In genomic region chr4:136016059-136016602, GRCm38 (mm10) we compare ENCODE assay signal across 24 mouse cellular contexts. TPM values are rescaled to one million over a fixed set of nuclear protein-coding genes. Genes with fewer than 3 reads are reported as not detected.
DNase-seq lines count a peak whose midpoint lies in the region; ATAC-seq and TF ChIP-seq lines count a peak whose summit lies in the region.
"Had no signal": no experiment of that assay in that cellular context is flagged by ENCODE, and none has a peak within 500 bp of the region (broad histone marks: within the 10 kb centered on the region; RNA-seq: fewer than 3 reads in every experiment).

No protein-coding gene starts in this region.

- DNase-seq in CD4-positive, CD25-positive, alpha-beta regulatory T cell, adult 2 months (ENCODE audit: low read depth, low spot score): peak; percentile 49
- no peak for DNase-seq in ES-E14 (ENCODE audit: low read depth, low spot score)
- DNase-seq in lung, adult 18-20 months: no peak
- DNase-seq in kidney, adult 8-10 months: no peak
- DNase-seq in neural tube, embryonic 10.5 days (ENCODE audit: extremely low spot score, low spot score): no peak
- DNase-seq: adrenal gland, postnatal 10 days; adrenal gland, postnatal 36 days; cerebellum, adult 18-20 months; cerebellum, adult 9-10 months; forebrain, postnatal 0 days; gastrocnemius, adult 2 months; gastrocnemius, postnatal 25 days; heart, adult 18-20 months; heart, postnatal 10 days; heart, postnatal 36 days had no signal

- ATAC-seq in megakaryocyte, adult 5-6 weeks (ENCODE audit: poor library complexity, severe bottlenecking): no peak
- peak; percentile 78 for ATAC-seq in inflammation-experienced regulatory T-cells, adult 6 months
- ATAC-seq: forebrain, embryonic 14.5 days; forebrain, postnatal 0 days; hindbrain, embryonic 16.5 days had no signal

- peak overlapping the region; percentile 32; the same call in 1 of the 2 replicates for H3K9ac ChIP-seq in ES-E14 (ENCODE audit: insufficient read depth, low read depth, low read length, poor library complexity, severe bottlenecking)
- H3K9ac ChIP-seq: forebrain, postnatal 0 days; heart, embryonic 12.5 days; heart, embryonic 15.5 days; hindbrain, embryonic 13.5 days had no signal

- in situ Hi-C loops in ES-E14 (cut with MboI; ENCODE audit: low sequenced_read_pairs in 2 of 2, unreplicated experiment in 2 of 2): no loop called here

- H3K4me1 ChIP-seq in megakaryocyte, embryonic 14.5 days: peaks cover 45% of the 10 kb centered on the region
- 0 out of 4 replicates have a peak, but pooled peaks cover 2 to 4% of the 10 kb centered on the region in 2 experiments for H3K4me1 ChIP-seq in ES-E14 (ENCODE audit: control insufficient read depth in 2 of 2, insufficient read depth in 2 of 2, low read length in 2 of 2, poor library complexity in 1 of 2)

- peak overlapping the region; percentile 69 for H3K4me3 ChIP-seq in megakaryocyte, embryonic 14.5 days (replicated peaks)
- no peak overlapping the region for H3K4me3 ChIP-seq in ES-E14 (ENCODE audit: insufficient read depth in 1 of 2, low read depth in 1 of 2, low read length in 2 of 2, poor library complexity in 1 of 2, severe bottlenecking in 1 of 2)
- H3K4me3 ChIP-seq: gastrocnemius, adult 2 months; heart, embryonic 12.5 days; heart, embryonic 15.5 days; hindbrain, embryonic 10.5 days; hindbrain, embryonic 13.5 days had no signal

- no peak overlapping the region for H3K27ac ChIP-seq in ES-E14 (ENCODE audit: insufficient read depth, low read depth, low read length, poor library complexity, severe bottlenecking)
- H3K27ac ChIP-seq: gastrocnemius, adult 2 months; heart, embryonic 15.5 days; hindbrain, embryonic 10.5 days; hindbrain, embryonic 13.5 days had no signal

- peaks cover 64% of the 10 kb centered on the region for H3K36me3 ChIP-seq in megakaryocyte, embryonic 14.5 days (replicated peaks; ENCODE audit: low read length)
- H3K36me3 ChIP-seq in ES-E14 (ENCODE audit: control insufficient read depth, insufficient read depth, low read length, poor library complexity, severe bottlenecking): peaks cover 7% of the 10 kb centered on the region

- no peaks in the 10 kb centered on the region for H3K27me3 ChIP-seq in megakaryocyte, embryonic 14.5 days (replicated peaks)
- H3K27me3 ChIP-seq: heart, embryonic 12.5 days; heart, embryonic 15.5 days; hindbrain, embryonic 13.5 days had no signal

- no peaks in the 10 kb centered on the region for H3K9me3 ChIP-seq in megakaryocyte, embryonic 14.5 days
- H3K9me3 ChIP-seq in ES-E14 (ENCODE audit: control insufficient read depth, insufficient read depth, low read depth, low read length): no peaks in the 10 kb centered on the region
- H3K9me3 ChIP-seq: heart, embryonic 12.5 days; heart, embryonic 15.5 days; hindbrain, embryonic 10.5 days; hindbrain, embryonic 13.5 days had no signal

TF ChIP-seq in ES-E14, 5 proteins besides CTCF, POLR2A, EP300 and RAD21:
- TF ChIP-seq ZC3H11A (IDR thresholded peaks at IDR 0.05; ENCODE audit: borderline replicate concordance, low read depth, low read length): no peak
- TF ChIP-seq ZNF384 (IDR thresholded peaks at IDR 0.05; ENCODE audit: low read depth, low read length): no peak
- TF ChIP-seq MAFK (IDR thresholded peaks at IDR 0.05; ENCODE audit: insufficient read depth, low read depth, low read length): no peak
- no peak for TF ChIP-seq CHD2 (IDR thresholded peaks at IDR 0.05; ENCODE audit: low read depth, low read length)
- no peak for TF ChIP-seq HCFC1 (IDR thresholded peaks at IDR 0.05; ENCODE audit: borderline replicate concordance, insufficient read depth, low read length)

RNA-seq across cellular contexts. Expression of gene Eloa, which starts 5.4 kb away (rescaled TPM):
- polyA plus RNA-seq in megakaryocyte, embryonic 14.5 days (2012; ENCODE audit: insufficient read depth, low replicate concordance): 3.7 and 4.5 TPM in 2 replicates
- total RNA-seq in megakaryocyte, adult 5-6 weeks (2015): 61.0 and 62.7 TPM in 2 replicates
- 63.0 and 68.6 TPM in 2 replicates for total RNA-seq in megakaryocyte, adult 5-6 weeks (2017)
- total RNA-seq in ES-E14 (2012; rRNA removed): 14.0 and 21.4 TPM in 2 replicates
- 10 to 100 TPM; 47.2 to 77.0 (median 56.2) TPM for polyA plus RNA-seq in inflammation-experienced regulatory T-cells, adult 6 months (2017; shearing (Covaris generic))

RNA-seq across cellular contexts. Expression of gene Pithd1, which starts 29.1 kb away (rescaled TPM):
- polyA plus RNA-seq in megakaryocyte, embryonic 14.5 days (2012; ENCODE audit: insufficient read depth, low replicate concordance): 41.3 and 62.6 TPM in 2 replicates
- 14.9 and 18.5 TPM in 2 replicates for total RNA-seq in megakaryocyte, adult 5-6 weeks (2015)
- 20.6 and 26.2 TPM in 2 replicates for total RNA-seq in megakaryocyte, adult 5-6 weeks (2017)
- 35.3 and 41.6 TPM in 2 replicates for total RNA-seq in ES-E14 (2012; rRNA removed)
- 10 to 100 TPM in 1 of 3 experiments, 1 to 10 TPM in 2; 8.3 to 16.7 (median 9.8) TPM for polyA plus RNA-seq in inflammation-experienced regulatory T-cells, adult 6 months (2017; shearing (Covaris generic))

RNA-seq across cellular contexts. Expression of gene Rpl11, which starts 37.1 kb away (rescaled TPM):
- 414 and 1,524 TPM in 2 replicates for polyA plus RNA-seq in megakaryocyte, embryonic 14.5 days (2012; ENCODE audit: insufficient read depth, low replicate concordance)
- total RNA-seq in megakaryocyte, adult 5-6 weeks (2015): 1,014 and 1,023 TPM in 2 replicates
- total RNA-seq in megakaryocyte, adult 5-6 weeks (2017): 540 and 557 TPM in 2 replicates
- total RNA-seq in ES-E14 (2012; rRNA removed): 1,283 and 1,442 TPM in 2 replicates
- 1,000 to 10,000 TPM in 2 of 3 experiments, 100 to 1,000 TPM in 1; 855 to 1,337 (median 1,209) TPM for polyA plus RNA-seq in inflammation-experienced regulatory T-cells, adult 6 months (2017; shearing (Covaris generic))

RNA-seq across cellular contexts. Expression of gene Lypla2, which starts 43.7 kb away (rescaled TPM):
- 295 and 453 TPM in 2 replicates for polyA plus RNA-seq in megakaryocyte, embryonic 14.5 days (2012; ENCODE audit: insufficient read depth, low replicate concordance)
- total RNA-seq in megakaryocyte, adult 5-6 weeks (2015): 49.7 and 51.4 TPM in 2 replicates
- 21.4 and 25.3 TPM in 2 replicates for total RNA-seq in megakaryocyte, adult 5-6 weeks (2017)
- 23.8 and 33.0 TPM in 2 replicates for total RNA-seq in ES-E14 (2012; rRNA removed)
- polyA plus RNA-seq in inflammation-experienced regulatory T-cells, adult 6 months (2017; shearing (Covaris generic)): 10 to 100 TPM; 61.2 to 78.8 (median 65.5) TPM

RNA-seq across cellular contexts. Expression of gene Gale, which starts 52.6 kb away (rescaled TPM):
- 71.2 and 91.8 TPM in 2 replicates for polyA plus RNA-seq in megakaryocyte, embryonic 14.5 days (2012; ENCODE audit: insufficient read depth, low replicate concordance)
- 6.4 and 7.6 TPM in 2 replicates for total RNA-seq in megakaryocyte, adult 5-6 weeks (2015)
- total RNA-seq in megakaryocyte, adult 5-6 weeks (2017): 10.0 and 11.6 TPM in 2 replicates
- total RNA-seq in ES-E14 (2012; rRNA removed): 31.1 and 33.0 TPM in 2 replicates
- 10 to 100 TPM; 14.2 to 26.3 (median 19.0) TPM for polyA plus RNA-seq in inflammation-experienced regulatory T-cells, adult 6 months (2017; shearing (Covaris generic))
